Mouse (Mus musculus) neutrophil, adult 5-6 weeks (primary cell): ENCODE data around the gene Lgmn. TPM values are rescaled to one million over a fixed set of nuclear protein-coding genes. Genes with fewer than 3 reads are reported as not detected.

Experiments
- ATAC-seq: fragments of 151-379, 151-347 bp; 2 replicates; pipeline ENCODE4 v1.8.0; 2017; ENCODE audit warnings: mild to moderate bottlenecking, moderate TSS enrichment; ENCODE audit not compliant: insufficient number of reproducible peaks, poor library complexity, low FRiP score, severe bottlenecking; ENCODE audit errors: extremely low read depth
- total RNA-seq: library from RNA; stranded (forward); fragments of 200-1000 nt; gene quantifications from 2 replicates; pipeline ENCODE4 v1.2.3, GENCODE M21; 2017

Lgmn gene
- total RNA-seq, 1 experiment from 2014 or later, result 62.6 TPM

- no peak for ATAC-seq
Observed at GRCm38 (mm10) chr12:102437952-102438351, 1.7 kb downstream of the Lgmn start.

GRCm38 (mm10) chr12:102436939-102437526, 2.6 kb downstream of the Lgmn start:
- ATAC-seq, result no peak

- ATAC-seq, result no peak
Observed at GRCm38 (mm10) chr12:102434107-102434506, 5.5 kb downstream of the Lgmn start.

- no peak for ATAC-seq
Observed at GRCm38 (mm10) chr12:102432238-102432637, 7.4 kb downstream of the Lgmn start.

- no peak for ATAC-seq
Observed at GRCm38 (mm10) chr12:102430228-102430627, 9.4 kb downstream of the Lgmn start.

GRCm38 (mm10) chr12:102429656-102430055, 10.0 kb downstream of the Lgmn start:
- ATAC-seq, result no peak

GRCm38 (mm10) chr12:102426285-102426684, 13.3 kb downstream of the Lgmn start:
- ATAC-seq, result no peak

- ATAC-seq, result no peak
Observed at GRCm38 (mm10) chr12:102425048-102425578, 14.5 kb downstream of the Lgmn start.

- ATAC-seq, result no peak
Observed at GRCm38 (mm10) chr12:102424456-102424855, 15.2 kb downstream of the Lgmn start.

GRCm38 (mm10) chr12:102423625-102424024, 16.0 kb downstream of the Lgmn start:
- ATAC-seq, result no peak

- no peak for ATAC-seq
Observed at GRCm38 (mm10) chr12:102422623-102423320, 16.8 kb downstream of the Lgmn start.

- ATAC-seq, result 0 out of 2 replicates have a peak, but pooled peaks have one; percentile 6
Observed at GRCm38 (mm10) chr12:102422065-102422464, 17.5 kb downstream of the Lgmn start.

- ATAC-seq, result no peak
Observed at GRCm38 (mm10) chr12:102420168-102420890, 19.3 kb downstream of the Lgmn start.

- no peak for ATAC-seq
Observed at GRCm38 (mm10) chr12:102419544-102419943, 20.1 kb downstream of the Lgmn start.

- ATAC-seq, result no peak
Observed at GRCm38 (mm10) chr12:102417701-102418100, 21.9 kb downstream of the Lgmn start.

- no peak for ATAC-seq
Observed at GRCm38 (mm10) chr12:102416955-102417510, 22.6 kb downstream of the Lgmn start.

- ATAC-seq, result no peak
Observed at GRCm38 (mm10) chr12:102416391-102416837, 23.2 kb downstream of the Lgmn start.

- ATAC-seq, result no peak
Observed at GRCm38 (mm10) chr12:102414686-102415085, 24.9 kb downstream of the Lgmn start.

- no peak for ATAC-seq
Observed at GRCm38 (mm10) chr12:102413171-102413570, 26.4 kb downstream of the Lgmn start.
